Mouse (Mus musculus): ENCODE measurements around the gene Galnt2.

The Galnt2 gene

DNA sequence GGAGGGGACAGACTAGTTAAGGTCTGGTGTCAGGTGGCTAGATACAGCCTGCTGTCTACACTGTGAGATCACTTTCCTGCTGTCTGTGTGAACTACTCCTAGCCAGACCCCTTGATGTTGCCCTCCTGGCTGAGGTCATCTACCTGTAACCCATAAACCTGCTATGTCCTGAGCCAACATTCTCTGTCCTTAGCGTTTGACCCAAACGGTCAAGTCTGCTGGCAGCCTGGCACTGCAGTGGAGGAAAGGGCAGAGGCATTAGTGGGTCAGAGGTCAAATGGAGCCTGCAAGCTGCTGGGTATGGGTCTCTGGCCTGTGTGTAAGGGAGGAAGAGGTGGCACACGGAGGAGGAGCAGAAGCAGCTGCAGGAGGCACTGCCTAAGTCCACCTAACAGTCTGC lies 41.6 kb downstream of the Galnt2 start:
- DNase-seq (ENCODE audit: low spot score in 2 of 2) = no peak

DNA sequence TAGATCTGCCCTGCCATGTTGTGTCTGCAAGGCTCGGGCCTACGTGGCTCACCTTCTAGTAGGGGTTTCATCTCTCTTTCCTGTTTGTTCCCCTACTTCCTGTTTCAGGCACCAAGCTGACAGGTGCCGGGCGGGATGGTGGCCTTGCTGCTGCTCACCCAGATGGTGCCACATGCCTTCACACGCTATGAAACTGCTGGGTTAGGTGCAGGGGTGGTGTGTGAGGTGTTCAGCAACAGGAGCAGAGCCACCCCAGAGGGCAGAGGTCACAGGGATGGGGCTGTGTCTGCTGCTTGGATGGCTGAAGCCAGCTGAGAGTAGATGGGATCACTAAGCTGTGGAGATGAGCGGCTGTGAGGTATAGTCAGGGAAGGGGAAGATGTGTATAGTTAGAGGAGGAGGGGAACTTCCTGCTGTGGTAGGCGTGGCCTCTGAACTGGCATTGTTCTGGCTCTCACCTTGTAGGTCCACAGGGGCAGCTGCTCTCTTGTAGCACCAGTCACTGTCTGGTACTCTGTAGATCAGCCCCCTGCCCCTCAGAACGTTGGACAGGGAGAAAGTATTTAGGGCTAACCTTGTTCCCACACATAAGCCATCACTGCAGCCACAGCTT lies 42.5 kb downstream of the Galnt2 start:
- DNase-seq (ENCODE audit: low spot score in 2 of 2) = peak; percentile 67

DNA sequence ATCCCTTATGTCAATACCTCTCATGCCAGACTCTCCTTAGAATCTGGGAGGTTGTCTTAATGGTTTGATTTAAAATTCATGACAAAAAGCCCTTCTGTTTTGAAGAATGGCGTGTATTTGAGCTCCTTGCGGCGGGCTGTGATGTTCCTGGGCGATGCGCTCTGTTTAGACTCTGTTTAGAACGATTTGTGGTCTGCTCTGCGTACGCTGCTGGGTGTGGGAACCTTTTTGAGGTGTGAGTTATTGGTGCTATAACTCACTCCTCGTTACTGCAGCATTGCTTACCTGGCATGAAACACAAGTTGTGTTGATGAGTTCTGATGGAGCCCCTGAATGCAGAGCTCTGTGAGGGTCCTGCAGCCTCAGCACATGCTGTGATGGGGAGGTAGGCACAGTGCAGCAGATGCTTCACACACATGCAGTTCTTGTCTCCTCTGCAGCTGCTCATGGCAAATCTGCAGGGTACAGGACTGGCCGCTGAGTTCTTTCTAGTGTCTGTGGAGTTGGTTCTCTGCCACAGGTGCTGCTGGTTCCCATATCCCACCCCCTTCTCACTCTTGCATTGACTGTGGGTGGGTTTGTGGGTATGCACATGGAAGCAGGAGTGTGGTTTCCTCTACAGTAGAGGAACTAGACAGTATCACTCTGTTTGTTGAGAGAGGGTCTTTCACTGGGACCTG lies 43.4 kb downstream of the Galnt2 start:
- peak; percentile 53 to 67 for DNase-seq (ENCODE audit: low spot score in 2 of 2)

DNA sequence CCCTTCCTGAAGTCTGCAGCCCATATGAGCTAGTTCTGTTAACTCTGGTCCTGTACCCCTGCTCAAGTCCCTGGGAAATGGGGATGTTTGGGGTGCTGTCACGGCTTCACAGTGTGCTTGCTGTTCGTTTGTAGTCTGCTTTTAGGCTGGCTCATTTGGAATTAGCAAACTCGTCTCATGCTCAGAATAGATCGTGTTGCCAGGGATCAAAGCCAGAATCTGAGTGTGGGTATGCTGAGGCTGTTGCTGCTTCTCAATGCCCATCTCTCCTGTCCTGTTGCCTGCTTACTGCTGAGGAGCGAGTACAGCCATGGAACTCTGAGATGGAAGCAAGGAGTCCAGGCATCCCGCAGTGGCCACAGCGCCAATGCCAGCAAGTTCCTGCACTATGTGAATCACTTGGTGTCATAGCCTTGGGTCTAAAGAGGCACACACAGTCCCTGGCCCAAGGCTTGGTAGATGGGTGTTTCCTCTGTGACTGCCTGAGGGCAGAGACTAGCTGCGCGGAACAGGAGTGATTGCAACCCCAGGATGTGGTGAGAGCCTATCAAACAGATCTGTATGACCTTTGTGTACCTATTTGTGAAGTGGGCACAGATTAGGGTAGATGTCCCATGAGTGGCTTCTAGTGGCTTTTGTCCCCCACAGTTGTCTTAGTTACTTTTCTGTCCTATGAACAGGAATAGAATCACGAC lies 44.3 kb downstream of the Galnt2 start:
- peak; percentile 69 to 84 for DNase-seq (ENCODE audit: low spot score in 2 of 2)

DNA sequence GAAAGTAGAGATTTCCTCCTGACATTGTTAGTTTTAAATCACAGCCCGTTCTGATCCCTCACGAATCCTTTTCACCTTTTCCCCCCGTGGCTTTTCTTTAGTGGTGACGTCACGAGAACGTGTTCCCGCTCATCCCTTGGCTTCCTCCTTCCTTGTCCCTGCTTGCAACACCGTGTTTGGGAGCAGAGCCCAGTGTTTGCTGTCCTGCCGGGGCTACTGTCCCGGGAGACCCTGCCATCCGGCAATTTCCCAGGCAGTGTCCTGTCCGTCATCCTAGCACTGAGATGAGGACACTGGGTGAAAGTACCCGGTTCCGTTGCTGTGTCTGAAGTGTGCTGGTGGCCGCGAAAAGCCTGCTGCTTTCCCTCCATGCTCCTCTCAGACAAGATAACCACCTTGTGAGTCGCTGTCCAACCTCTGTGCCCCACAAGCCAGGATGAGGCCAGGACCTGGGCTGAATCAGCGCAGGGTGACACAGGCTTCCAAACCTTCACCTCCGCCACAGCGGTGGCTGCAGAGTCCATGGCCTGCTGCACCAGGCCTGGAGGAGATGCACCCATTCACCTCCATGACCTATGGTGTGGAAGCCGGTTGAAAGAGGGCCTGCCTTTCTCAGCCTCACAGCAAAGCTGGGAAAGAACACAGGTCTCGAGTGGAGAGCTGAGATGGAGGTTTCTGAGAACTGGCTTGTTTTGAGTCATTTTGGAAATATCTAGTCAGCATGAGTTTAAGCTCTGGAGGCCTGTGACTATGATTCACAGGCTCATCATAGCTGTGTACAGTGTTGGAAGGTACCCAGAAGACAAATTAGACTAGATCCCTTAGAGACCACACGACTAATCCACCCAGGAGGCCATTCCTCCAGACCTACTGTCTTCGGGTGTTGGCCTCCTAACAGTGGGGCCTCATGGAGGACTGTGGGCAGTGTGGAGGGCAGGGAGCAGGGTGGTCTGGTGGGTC lies 47.0 kb downstream of the Galnt2 start:
- no peak for DNase-seq (ENCODE audit: low spot score in 2 of 2)

DNA sequence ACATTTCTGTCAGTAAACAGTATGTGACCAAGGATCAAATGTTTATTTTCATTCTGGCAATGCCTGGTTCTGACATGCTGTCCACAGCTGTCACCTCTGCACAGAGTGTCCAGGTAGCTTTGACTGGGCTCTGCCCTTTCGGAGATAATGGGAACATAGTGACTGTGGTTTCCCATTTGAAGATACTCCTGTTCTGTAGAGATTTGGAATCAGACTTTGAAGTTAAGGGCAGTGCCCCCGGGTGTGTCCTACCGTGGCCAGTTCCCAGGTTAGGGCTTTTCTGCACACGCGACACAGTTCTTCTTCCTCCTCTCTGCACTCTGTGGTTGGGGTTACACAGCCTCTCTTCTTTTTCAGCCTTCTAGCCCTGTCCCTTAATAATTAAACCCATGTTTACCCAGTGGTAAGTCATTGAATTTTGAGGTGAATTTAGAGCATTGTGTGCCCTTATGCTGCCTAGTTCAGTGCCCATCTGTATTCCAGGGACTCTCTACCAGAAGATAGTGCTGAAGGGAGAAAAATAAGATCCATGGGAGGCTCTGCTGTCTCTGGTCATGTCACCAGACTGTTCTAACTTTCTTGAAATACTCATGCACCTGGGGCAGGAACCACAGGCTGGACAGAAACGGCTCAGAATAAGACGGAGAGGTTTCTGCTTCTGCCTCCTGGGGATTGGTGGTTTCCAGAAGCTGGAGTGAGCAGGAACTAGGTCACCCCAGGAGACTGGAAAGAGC lies 47.9 kb downstream of the Galnt2 start:
- no peak for DNase-seq (ENCODE audit: low spot score in 2 of 2)

DNA sequence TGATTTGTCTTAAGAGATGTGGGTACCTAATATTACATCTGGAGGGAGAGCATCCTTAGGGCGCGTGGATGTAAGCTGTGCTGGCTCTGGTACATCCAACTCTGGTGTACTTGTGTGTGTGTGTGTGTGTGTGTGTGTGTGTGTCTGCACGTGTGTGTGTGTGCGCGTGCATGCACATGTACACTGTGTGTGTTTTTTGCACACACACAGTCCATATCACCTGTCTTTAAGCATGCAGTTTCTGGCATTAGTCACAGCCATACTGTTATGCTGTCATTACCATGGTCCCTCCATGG lies 48.4 kb downstream of the Galnt2 start:
- no peak for DNase-seq (ENCODE audit: low spot score in 2 of 2)

DNA sequence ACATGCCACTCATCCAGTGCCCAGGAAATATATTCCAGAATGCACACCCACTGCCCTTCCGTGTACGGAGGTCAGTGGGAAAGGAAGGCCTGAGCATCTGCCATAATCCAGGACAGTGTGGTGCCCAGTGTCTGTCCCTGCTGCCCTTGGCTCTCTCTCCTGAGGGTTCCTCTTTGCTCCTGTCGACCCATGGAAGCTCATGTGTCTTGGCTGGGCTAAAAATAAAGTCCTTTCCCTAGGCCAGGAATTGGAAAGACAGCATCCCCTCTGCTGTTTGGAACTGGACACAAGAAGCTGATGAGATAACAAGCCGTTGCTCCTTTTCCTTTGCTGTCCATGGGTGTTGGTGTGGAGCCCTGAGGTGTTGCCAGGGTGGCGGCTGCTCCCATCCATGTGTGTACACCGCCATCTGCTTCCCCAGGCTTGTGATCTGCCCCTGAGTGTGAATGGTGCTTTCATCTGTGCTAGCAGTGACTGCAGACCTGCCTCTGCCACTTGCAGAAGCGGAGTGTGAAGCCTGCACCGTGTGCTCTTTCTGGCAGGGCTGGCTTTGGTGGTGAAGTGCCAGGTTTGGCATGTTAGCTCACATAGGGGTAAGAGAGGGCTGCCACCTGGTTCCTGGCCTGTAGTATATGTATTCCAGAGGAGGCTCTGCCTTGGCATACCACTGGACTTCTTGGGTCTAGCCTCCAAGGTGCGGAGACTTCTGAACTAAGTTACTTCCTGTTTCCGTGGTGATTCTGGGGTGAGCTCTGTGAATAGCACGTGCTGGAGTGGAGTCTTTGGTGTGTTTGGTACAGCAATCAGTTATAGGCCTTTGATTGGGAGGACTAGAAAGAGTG lies 50.7 kb downstream of the Galnt2 start:
- DNase-seq (ENCODE audit: low spot score in 2 of 2) = peak; percentile 26 to 37

DNA sequence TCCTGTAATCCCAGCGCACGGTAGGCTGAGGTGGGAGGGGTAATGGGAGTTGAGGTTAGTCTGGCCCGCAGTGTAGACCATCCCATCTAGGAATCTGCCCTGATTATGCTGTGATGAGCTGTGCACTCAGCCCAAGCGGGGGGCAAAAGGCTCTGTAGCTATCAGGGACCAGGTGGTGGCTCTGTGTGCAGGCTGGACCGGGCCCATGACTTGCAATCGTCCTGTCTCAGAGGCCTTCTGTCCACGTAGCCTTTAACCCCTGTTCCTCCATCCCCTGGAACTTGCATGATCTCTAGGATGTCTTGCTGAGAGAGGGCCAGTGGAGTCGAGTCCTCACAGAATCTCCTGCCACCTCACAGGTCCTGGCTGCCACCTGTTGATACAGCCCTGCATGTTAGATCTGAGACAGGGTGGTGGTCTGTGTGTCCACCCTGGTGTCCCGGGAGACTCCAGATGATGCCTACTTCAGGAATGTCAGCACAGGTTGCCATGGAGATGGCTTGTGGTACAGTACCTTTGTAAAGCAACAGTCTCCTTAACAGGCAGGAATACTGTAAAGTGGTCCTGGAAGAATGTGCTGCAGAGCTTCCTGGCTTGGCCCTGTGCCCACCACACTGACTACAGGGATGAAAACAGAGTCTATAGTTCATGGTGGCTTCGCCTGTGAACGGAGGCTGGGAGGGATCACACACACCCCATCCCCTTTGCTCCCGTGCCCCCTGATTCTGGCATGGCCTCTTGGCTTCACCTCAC lies 51.9 kb downstream of the Galnt2 start:
- DNase-seq (ENCODE audit: low spot score in 2 of 2) = no peak

DNA sequence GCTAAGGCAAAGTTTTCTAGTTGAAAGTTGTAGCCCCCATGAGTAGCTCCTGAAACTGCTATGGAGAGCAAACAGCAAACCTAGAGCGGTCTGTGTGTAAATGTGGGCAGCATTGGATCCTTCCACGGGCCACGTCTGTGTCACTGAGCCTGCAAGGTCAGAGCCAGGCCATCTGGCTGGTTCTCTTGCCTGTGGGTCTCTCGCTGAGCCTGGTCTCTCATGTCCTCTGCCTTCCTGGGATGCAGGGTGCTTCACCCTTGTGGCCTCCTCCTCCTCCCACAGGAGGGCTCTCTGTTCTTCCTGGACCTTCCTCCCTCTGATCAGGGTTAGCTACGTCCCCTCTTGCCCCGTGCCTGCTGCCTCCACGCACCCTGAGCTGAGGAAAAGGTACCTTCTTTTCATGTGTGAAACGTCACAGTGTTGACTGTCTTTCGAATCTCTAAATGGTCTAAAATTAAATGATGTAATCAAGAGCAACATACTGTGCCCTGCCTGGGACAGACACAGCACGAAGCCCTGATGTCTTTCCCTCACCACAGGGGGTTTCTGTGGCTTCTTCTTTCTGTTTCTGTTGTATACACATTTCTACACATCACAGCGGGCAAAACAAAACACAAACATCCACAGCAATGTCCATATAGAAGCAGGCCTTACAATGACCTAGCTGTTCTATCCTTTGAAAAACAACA lies 52.6 kb downstream of the Galnt2 start:
- DNase-seq (ENCODE audit: low spot score in 2 of 2) = no peak

DNA sequence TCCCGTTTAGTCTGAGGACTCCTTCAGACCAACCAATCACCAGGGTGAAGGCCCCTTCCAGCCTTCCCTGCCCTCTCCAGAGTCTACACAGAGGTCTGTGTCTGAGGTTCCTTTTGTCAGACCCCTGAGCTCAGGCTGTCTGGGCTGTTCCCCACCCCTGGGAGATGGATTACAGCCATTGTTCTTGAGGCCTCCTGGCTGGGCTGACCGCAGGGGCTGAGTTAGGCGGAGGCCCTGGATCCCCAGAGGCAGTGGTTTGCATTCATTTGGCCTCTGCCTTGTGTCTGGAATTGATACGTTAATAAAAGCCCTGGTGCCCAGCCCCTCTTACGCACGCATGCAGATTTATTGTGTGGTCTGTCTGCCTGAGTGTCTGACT lies 53.1 kb downstream of the Galnt2 start:
- no peak for DNase-seq (ENCODE audit: low spot score in 2 of 2)

DNA sequence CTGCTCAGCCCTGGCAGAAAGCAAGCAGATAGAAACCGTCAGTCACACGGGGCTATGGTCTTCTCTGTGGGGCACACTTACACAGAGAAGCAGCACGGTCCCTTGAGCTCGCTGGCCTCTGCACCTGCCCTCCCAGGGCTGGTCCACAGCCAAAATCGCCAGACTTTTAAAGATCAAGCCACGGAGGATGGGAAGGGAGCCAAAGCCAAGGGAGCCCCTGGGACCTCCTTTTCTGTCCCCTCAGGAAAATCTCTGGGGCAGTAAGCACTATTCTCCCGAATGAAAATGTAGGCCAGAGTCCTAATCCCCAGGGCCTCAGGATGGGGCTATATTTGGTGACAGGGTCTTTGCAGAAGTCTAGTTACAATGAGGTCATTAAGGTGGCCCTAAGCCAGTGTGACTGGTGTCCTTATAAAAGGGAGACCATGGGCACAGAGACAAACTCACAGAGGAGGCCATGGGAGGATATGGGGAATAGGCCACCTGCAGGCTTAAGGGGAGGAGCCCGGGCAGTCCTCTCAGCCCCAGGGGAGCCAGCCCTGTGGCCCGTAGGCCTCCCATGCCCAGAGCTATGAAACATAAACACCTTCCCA lies 53.9 kb downstream of the Galnt2 start:
- no peak for DNase-seq (ENCODE audit: low spot score in 2 of 2)

DNA sequence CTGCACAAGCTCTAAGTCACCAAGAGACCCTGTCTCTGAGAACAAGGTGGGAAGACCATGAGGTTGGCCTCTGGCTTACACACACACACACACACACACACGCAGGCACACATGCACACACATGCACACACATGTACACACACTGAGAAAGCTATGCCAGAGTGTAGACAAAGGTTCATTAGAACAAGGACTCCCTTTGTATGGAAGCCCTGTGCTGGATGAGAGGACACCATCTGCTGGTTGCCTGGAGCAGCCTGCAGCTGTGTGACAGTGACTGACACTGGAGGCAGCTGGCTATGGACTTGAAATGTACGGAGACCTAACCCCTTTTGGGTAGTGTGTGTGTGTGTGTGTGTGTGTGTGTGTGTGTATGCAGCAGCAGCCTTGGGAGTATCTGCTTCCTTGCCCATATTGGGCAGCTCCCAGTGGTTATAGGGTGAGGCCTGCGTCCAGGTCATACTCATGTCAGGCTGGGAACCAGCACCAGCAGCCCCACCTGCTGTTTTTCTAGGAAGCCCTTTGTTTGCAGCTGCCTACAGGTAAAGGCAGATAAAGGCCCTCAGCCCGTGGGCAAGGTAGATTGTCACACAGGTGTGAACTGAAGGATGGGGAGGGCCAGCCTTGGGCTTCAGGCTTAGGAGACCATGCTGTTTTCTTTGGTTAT lies 55.4 kb downstream of the Galnt2 start:
- no peak for DNase-seq (ENCODE audit: low spot score in 2 of 2)

DNA sequence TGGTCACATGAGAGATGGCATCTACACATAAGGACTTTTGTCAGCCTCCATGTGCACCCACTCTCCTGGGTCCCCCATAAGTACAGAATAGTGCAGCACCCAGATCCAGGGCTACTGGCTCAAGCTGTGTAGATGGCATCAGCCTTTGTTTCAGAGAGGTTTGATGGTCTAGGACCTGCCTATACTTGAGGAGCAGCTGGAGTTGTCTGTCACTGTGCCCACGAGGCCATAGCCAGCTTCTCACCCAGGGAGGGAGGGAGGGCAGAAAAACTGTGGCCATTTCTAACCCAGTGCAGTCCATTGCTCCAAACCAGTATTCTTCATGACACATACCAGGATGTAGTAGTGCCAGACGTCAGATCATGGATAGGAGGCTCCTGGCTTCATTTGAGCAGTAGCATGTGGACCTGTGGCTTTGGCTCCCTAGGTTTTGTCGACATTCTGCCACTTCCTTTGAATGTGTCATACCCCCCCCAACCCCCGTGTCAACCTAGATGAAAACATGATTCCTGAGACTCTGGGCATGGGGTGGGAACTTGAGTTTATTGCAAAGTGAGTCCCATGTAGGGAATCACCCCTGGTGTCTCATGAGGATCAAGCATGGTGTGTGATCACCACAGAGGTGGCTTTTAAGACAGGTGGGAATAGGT lies 57.1 kb downstream of the Galnt2 start:
- no peak for DNase-seq (ENCODE audit: low spot score in 2 of 2)

DNA sequence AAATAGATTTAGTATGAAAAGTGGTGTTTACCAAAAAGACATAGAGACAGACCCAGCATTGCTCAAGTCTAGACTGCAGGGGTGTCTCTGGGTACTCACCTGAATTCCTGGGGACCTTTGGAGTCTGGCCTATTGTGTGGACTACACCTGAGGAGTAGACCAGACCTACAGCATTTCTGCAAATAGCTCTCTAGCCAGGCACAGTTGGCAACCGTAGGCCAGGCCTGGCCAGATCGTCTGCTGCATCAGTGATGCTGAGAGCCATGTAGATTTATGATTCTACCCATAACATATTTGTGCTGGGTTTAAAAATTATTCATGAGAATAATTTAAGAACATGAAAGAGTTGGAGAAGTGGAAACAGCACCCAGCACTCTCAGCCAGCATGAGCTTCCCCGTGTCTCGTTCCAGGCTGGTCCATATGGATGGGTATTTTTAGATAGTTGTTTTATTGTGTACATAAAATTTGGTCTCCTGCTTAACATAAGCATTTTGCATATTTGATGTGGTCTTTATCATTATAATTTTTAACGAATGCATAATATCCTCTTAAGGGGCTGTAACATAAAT lies 58.4 kb downstream of the Galnt2 start:
- DNase-seq (ENCODE audit: low spot score in 2 of 2) = no peak

DNA sequence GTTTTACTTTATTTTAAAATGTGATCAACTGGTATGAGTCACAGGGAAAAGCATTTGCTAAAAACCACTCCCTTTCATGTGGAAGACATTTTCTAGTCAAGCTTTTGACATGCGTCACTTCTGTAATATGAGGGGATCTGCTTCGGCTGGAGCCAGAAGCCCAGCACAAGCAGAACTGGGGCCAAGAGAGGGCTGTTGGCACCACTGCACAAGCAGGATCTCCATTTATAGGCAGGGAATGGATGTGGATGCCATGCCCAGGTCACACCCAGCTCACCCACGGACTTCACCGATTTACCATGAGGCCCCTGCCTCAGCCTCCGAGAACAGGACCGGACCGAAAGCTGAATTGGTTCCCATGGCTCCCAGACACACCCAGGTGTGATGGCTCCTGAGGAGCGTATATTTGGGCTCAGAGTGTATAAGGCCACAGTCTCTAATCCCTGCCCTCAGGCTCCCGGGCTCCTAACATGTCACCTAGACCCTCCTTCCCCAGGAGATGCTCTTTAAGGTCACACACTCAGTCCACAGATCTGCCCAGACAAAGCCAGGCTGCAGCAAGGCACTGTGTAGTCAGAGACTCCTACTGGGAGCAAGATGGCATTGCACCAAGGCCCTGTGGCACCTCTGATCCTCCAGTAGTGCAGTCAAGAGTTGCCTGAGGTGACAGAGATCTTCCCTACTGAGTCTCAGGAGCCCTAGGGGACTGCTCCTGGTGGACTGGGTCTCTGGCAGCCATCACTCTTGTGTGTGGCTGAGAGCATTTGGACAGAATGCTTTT lies 59.9 kb downstream of the Galnt2 start:
- peak; percentile 32 to 40 for DNase-seq (ENCODE audit: low spot score in 2 of 2)

DNA sequence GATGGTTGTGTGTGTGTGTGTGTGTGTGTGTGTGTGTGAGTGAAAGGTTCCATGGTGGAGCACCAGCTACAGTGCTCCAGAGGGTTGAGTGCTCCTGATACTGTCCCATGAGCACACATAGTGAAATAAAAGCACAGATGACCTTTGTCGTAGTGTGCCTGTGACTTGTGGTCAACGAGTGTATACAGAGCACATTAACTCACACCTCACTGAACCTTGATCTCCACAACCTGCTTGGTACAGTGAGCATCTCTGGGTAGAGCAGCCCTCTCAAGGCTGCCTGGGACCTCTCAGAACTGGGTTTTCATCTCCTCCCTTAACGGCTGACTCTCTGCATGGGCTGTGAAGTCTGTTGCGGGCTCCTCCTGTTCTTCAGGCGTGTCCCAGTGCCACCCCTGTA lies 60.5 kb downstream of the Galnt2 start:
- no peak for DNase-seq (ENCODE audit: low spot score in 2 of 2)
